Mouse (Mus musculus): ENCODE results near the gene Msrb2. TPM values are rescaled to one million over a fixed set of nuclear protein-coding genes. Genes with fewer than 3 reads are reported as not detected.

Gene Msrb2
- total RNA-seq (2022), result 10 to 100 TPM; 28.2 to 33.5 (median 29.8) TPM

DNA sequence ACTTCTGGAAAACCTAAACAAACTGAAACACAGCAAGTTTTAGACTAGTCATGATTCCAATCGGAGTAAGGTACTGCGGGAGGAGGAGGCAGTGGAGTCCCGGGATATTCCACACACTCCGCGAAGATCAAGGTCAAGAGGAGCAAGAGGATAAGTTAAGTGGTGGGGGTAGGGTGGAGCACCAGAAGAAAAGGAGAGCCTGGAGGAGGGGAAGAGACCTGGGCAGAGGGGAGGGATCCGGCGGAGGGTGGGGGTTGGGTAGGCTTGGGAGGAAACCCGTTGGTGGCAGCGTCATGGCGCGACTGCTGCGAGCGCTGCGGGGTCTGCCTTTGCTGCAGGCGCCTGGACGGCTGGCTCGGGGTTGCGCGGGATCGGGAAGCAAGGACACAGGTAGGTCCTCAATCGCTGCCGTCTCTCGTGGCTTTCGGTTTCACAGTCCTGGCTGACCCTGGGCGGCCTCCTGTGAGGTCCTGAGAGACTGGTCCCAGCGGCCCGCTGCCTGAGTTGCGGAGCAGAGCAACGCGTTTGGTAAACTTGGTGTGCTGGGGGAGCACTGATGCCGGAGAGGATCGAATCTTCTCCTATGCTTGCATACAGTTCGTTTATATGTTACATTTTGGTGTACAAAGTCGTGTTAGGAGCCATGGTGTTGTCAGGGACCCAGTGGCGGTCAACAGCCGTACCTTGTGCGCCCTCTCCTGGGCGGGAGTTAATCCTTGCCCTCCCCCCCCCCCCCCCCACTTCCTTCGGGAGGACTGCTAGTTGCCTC is at the start of gene Msrb2:
Gene Msrb2, plus strand, starts transcription at position 51 of the 769 bp plus-strand sequence.
- peak; percentile 52 to 71 for DNase-seq (ENCODE audit: low spot score in 2 of 2)

DNA sequence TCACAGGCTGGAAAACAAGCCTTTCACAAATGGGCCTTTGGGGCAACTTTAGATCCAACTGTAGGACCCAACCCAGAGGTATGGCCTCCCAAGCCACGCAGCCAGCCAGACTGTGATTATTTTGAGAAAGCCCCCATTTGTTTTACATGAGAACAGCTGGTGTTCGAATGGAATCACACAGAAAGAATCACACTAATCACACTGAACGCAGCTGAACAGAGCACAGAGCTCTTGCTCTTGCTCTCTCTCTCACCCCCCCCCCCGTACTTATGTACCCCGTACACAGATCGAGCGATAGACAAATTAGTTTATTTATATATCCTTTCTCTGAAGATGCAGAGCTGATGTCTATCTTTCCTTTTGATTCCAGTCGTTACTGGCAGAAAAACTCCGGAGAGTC is 48.8 kb upstream of the Msrb2 start:
- no peak for DNase-seq (ENCODE audit: low spot score in 2 of 2)

DNA sequence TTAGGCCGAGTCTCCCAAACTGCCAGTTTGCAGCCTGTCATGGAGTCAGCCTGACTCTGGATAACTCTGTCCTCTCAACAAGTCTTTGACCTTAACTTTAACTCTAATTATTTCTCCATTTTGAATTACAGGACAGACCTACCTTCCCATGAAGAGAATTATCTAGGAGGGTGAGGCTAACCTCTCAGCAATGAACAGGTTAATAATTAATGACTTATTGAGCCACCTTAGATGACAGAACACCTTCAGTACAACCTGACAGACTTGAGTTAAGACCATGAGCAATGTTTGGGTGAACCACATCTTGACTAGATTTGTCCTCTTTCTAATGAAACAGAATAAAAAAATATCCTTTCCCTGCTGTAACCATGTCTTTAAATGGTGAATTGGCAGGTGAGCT is 44.9 kb upstream of the Msrb2 start:
- no peak for DNase-seq (ENCODE audit: low spot score in 2 of 2)

DNA sequence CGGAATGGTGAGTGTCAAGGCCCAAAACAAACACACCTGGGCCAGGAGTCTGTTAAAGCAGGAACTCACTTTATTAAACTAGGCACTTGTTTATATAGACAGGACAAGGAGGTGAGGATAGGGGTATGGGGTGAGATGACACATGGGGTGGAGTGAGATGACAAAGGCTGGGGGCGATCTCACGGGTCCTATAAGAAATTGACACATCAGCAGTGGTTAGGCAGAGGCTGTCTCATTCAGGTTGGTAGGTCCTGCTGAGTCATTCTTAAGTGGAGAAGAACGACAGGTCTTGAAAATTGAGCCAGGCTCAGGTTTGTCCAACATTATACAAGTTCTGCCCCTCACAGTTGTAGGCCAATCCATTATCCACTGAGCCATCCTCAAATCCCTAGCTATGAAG is 43.4 kb upstream of the Msrb2 start:
- no peak for DNase-seq (ENCODE audit: low spot score in 2 of 2)

DNA sequence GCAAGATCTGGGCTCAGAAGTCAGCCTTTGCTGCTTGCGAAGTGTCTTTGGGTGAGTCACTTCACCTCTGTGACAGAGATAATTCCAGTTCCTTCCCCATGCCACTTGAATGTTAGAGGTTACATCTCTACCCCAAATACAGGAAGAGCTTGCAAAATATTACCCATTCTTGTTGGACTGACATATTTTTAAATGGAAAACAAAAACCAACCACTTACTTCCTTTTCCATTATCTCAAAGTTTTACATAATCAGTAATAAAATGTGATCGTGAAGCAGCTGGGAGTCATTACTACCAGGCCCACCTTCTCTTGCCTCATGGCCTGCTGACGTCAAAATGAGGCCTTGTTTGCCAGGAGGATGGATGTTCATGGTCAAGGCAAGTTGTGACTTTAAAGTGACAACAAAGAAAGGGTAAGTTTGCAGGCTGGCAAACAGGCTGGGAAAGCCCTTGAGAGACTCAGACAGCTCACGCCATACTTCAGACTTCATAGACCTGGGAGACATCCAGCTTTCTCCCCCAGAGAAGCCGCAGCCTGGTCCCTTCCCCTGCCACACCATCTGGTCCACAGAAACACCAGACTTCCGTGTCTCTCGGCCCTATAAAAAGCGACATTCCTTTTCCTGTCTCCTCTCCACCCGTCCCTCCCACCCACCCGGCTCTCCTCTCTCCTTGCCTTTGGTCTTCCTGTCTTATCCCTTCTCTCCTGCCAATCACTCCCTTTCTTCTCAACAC is 27.2 kb upstream of the Msrb2 start:
- DNase-seq (ENCODE audit: low spot score in 2 of 2), result peak; percentile 35 to 48

DNA sequence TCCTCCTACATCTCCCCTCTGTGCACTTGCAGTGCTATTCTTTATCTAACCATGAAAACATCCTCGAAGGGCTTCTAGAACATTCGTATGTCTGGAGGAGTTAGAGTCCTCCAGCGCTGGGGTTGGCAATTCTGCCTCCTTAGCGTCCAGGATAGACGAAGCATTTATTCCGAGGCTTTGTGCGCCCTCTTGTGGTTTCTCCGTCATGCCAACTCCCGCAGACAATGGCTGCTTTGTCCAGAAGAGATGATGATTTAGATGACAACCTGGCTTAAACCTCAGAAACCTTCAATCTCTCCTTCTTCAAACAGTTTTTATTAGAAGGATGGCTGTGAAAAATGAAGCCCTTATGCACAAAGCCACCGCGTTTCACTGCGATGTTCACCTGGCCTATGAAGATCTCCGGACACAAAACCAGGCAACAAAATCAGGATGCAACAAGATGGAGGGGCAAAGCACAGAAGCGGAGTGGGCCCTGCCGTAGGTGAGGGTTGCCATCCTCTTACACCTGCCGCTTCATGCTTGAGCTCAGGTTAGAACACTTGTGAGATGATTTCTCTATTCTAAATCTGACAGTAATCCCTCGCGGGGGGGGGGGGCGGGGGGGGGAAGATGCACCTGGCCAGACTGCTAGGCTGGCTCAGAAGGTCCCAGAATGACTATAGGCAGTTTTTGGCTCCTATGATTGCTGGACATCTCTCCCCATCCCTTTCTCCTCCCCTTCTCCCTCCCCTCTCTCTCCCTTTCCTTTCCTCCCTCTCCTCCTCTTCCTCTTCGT is 26.4 kb upstream of the Msrb2 start:
- peak; percentile 81 to 93 for DNase-seq (ENCODE audit: low spot score in 2 of 2)

DNA sequence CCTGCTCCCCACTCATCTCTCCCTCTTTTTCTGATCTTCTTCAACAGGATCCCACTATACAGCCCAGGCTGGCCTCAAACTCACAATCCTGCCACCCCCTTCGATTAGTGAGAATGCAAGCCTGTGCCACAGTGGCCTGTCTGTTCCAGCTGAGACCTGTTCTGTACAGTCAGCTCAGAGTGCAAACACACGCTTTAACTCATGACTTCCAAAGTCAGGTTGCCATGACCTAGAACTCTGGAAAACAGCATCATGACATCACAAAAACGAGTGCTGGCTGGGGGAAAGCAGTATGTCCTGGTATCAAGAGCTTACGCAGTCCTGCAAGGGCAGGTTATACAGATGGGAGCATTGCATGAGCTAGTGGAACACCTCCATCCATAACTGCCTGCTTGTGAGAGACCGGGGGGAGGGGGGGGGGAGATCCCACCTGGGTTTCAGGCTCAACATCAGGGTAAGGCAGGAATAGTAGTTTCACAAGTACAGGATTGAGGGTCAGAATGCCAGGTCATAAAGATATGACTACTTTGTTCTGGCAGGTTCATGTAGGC is 25.8 kb upstream of the Msrb2 start:
- no peak for DNase-seq (ENCODE audit: low spot score in 2 of 2)

DNA sequence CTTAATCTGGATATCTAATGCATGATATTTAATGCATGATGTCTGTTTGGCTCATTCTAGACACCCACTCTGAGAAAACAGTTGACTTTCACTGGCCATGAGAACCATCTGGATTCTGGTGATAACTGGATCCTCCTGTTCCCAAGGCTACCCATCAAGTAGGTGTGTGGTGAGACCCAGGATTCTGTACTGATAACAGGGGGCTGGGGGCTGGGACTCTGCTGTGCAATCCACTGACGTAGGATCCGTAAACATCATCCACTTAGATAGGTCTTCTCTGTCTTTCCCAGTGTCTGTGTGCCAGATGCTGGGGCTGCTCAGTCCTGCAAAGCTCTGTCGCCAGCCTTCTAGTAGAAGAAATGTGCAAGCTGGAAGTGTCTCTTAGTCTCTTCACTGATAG is 22.8 kb upstream of the Msrb2 start:
- no peak for DNase-seq (ENCODE audit: low spot score in 2 of 2)

DNA sequence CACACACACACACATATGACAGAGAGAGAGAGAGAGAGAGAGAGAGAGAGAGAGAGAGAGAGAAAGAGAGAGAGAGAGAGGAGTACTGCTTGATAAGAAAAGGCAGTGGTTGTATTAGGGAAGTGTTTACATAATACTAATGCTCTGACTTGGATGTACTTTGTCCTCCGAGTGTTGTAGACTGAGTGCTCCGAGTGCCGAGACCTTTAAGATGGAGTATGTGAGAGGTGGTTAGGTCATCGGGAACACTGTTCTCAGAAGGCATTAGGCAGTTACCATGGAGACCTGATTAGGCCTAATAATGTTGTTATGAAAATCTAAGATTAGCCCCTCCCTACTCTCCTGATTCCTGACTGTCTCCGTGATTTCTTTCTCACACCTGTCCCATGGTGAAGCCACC is 21.1 kb upstream of the Msrb2 start:
- DNase-seq (ENCODE audit: low spot score in 2 of 2), result no peak

DNA sequence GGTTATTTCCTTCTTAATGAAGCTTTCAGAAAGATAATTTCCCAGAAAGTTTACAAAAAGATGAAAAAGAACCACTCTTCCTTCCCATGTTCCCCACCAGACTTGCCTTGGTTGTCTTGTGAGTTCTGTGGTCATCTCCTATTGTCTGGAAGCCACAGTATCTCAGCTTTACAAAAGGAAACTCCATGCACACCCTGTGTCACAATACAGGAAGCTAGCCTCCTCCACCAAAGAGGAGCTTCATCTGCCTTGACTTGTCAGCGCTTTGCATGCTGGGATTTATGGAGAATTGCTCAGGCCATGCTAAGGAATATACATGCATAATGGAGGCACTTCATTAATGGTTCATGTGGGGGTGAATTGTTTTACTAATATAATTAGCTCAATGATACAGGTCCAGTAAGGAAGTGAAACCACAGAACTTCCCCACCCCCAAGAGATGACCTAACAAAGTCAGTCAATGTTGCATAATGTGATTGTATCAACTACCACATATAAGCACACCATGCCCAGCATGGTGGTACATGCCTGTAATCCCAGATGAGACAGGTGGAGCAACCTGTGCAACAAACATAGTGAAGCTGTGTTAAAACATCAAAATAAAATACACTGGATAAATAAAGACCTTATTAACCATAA is 19.5 kb upstream of the Msrb2 start:
- DNase-seq (ENCODE audit: low spot score in 2 of 2), result no peak

DNA sequence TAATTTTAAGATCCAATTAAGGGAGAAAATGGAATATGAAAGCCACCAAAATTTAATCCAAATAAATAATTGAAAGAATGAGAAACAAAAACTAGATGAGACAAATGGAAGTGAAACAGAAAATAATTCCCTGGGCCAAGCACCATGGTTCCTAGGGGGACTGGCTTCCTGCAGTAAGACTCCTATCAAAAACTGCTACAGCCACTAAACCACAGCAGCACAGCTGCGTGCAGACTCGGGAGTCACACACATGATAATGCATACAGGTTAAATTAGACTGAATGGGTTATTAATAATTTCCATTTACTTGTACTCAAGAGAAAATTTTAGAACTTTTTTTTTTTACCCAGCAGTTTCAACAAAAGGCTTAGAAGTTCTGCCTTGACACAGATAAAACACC is 18.1 kb upstream of the Msrb2 start:
- no peak for DNase-seq (ENCODE audit: low spot score in 2 of 2)

DNA sequence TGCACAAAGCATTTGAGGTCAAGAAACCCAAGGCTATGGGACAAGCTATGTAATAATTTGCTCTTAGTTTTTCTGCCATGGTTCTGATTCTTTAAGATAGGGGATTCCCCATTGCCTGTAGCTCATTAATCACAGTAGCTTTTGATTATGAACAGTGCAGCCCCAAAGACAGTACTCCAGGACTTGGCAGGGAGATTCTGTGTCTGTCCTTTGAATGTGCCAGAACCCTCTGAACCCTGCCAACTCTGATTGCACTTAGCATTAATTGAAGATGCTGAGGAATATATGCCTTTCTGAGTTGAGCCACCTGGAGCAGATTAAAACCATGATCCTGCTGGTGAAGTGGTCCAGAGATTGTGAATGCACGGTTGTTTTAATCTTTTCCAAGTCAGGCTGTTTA is 8.4 kb upstream of the Msrb2 start:
- no peak for DNase-seq (ENCODE audit: low spot score in 2 of 2)

DNA sequence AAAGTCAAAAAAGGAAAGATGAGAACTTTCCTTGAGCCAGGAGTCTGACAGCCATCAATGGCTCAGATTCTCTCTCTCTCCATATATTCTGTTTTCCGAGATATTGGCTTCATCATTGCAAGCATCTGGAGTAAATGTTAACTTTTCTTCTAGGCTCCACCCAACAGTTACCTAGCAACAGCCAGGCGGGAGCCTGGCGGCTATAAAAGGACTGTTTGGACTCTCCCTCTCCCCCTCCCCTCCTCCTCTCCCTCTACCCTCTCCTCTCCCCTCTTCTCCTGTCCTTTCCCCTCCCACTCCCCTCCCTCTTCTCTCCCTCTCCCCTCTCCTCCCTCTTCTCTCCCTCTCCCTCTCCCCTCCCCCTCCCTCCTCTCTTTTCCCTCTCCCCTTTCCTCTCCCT is 4.8 kb upstream of the Msrb2 start:
- no peak for DNase-seq (ENCODE audit: low spot score in 2 of 2)

DNA sequence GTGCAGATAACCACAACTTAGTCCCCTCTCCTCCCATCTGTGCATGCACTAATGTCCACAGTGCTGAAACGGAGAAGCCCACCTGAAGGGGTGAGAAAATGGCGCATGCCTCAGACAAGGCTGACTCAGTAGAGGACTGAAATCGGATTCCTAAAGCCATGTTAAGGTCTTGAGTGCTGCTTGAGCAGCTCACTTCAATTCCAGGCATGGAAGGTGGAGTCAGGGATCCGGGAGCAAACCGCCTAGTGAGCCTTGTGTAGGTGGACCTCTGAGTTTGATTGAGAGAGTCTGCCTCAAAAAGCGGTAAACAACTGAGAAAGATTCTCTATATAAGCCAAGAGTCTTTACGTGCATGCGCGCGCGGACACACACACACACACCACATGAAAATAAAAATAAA is 4.1 kb upstream of the Msrb2 start:
- DNase-seq (ENCODE audit: low spot score in 2 of 2), result no peak

DNA sequence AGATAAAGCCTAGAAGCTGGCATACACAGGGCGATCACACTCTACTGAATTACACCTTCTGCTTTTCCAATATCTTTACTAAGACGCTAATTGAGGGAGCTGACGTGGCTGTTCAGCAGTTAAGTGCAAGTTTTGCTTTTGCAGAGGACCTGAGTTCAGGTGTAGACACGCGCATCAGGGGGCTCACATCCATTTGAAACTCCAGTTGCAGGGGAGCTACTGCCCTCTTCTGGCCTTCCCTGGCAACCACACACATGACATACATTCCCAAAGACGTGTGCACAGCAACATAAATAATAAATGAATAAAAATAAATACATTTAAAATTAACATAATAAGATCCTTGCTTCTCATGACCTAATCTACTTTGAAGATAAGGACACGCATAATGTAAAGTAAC is 2.5 kb downstream of the Msrb2 start:
- DNase-seq (ENCODE audit: low spot score in 2 of 2), result no peak

DNA sequence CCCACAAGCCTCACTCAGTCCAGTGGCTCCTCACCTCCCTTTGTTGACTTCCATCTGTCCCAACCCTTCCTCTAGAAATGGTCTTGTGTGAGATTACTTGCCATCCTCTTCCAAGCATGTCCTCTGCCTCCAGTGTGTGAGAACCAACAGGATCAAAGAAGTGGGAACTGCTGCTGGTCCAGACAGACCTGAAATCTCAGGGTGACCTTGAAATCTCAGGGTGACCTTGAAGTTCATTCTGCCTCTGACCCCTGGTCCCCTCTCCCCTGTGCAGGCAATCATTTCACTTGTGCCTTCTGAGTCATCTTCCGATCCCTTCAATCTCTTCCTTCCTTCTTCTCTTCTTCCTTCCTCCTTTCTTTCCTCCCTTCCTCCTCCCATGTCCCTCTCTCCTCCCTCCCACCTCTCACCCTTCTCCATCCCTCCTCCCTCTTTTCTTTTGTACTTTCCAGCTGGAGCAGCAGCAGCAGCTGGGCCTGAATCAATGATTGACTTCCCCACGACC is 9.3 kb downstream of the Msrb2 start:
- DNase-seq (ENCODE audit: low spot score in 2 of 2), result no peak

DNA sequence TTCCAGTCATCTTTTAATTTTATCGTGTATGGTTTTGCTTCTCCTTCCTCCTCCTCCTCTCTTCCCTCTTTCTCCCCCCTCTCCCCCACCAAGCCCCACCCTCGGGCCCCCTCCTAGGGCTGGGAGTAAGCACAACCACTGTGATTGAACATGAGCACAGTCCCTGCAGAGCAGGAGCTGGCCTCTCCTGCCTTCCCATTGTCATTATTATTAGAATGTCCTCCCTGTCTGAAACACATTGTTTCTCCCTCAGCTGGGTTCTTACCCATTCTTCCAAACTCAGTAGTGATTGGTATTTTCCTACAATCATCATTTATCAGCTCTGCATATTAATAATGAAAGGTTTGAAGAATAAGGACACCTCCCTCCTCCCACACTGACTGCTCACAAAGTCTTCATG is 9.7 kb downstream of the Msrb2 start:
- DNase-seq (ENCODE audit: low spot score in 2 of 2), result no peak

DNA sequence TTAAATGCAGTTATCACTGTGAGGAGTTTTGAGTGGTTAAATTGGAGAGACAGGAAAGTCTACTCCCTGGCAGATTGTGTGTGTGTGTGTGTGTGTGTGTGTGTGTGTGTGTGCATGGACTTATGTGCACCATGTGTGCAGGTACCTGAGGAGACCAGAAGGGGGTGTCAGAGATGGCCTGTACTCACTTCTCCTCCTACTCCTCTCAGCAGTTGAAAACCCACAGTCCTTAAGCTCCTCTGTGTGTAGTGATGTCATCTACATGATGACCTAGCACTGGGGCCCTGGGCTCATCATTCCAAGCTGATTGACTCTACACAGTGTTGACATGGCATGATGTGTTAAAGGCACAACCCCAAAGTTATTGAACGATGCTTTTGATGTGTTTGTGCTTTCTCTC is 11.0 kb downstream of the Msrb2 start:
- DNase-seq (ENCODE audit: low spot score in 2 of 2), result no peak

DNA sequence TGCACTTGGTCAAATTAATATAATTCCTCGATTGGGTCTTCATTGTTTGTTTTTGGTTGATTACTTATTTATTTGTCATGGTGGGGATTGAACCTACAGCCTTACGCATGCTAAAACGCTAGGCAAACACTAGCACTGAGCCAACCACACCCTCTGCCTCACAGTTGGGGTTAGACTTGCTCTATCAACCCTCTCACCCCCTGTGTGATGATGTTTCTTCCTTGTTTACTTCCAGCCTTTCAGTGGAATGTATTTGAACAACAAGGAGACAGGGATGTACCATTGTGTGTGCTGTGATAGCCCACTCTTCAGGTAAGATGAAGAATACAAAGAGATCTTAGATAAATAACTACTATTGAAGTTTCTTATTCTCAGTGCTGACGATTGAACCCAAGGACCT is 11.8 kb downstream of the Msrb2 start:
- no peak for DNase-seq (ENCODE audit: low spot score in 2 of 2)

DNA sequence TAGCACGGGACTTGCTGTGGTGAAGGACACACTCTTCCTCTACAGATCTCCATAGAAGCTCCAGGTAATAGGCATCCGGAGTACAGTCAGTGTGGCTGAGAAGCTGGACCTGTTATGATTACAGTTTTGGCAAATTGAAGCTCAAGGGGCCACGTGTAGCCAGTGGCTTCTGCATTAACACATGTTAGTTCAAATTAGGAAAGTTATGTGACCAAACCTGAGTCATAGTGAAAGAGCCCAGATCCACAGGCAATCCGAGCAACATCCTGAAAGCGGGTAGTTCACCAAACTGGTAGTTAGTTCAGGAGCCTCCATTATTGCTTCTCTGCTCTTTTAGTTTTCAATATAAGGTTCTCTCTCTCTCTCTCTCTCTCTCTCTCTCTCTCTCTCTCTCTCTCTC is 14.5 kb downstream of the Msrb2 start:
- no peak for DNase-seq (ENCODE audit: low spot score in 2 of 2)

Measured in layer of hippocampus, adult 8-10 months (tissue).